In genomic region chr5:120145371-120146050, GRCm38 (mm10) we compare ENCODE assay signal across 13 mouse cellular contexts. TPM values are rescaled to one million over a fixed set of nuclear protein-coding genes. Genes with fewer than 3 reads are reported as not detected.
DNase-seq lines count a peak whose midpoint lies in the region; ATAC-seq lines count a peak whose summit lies in the region.
"Had no signal": no experiment of that assay in that cellular context is flagged by ENCODE, and none has a peak within 500 bp of the region (broad histone marks: within the 10 kb centered on the region; RNA-seq: fewer than 3 reads in every experiment).

No protein-coding gene starts in this region.

- intact Hi-C loops in left cerebral cortex, postnatal 25 days (cut with DNase I) = loop anchor here (2.0 to 5.0 kb wide), 2 partner anchors 295 to 312 kb away; no protein-coding TSS in a partner anchor

- H3K4me1 ChIP-seq in forebrain, embryonic 12.5 days = peaks cover 18% of the 10 kb centered on the region
- no peaks in the 10 kb centered on the region for H3K4me1 ChIP-seq in hindbrain, embryonic 11.5 days (replicated peaks; ENCODE audit: control insufficient read depth, insufficient read depth, low read length)
- H3K4me1 ChIP-seq in midbrain, embryonic 12.5 days = peaks cover 21% of the 10 kb centered on the region
- H3K4me1 ChIP-seq in neural tube, embryonic 14.5 days (ENCODE audit: control insufficient read depth, insufficient read depth, low read length) = peaks cover 11% of the 10 kb centered on the region; the same call in 1 of the 2 replicates

- no peak for DNase-seq in hindbrain, embryonic 11.5 days (ENCODE audit: low spot score)
- no peak for DNase-seq in liver
- DNase-seq in left cerebral cortex, postnatal 25 days (ENCODE audit: low spot score in 2 of 2) = no peak
- DNase-seq: kidney, adult 2 months; thymus, postnatal 25 days had no signal

- no peaks in the 10 kb centered on the region for H3K27me3 ChIP-seq in forebrain, embryonic 12.5 days
- H3K27me3 ChIP-seq in hindbrain, embryonic 11.5 days (ENCODE audit: control insufficient read depth, insufficient read depth, low read length) = no peaks in the 10 kb centered on the region
- H3K27me3 ChIP-seq in midbrain, embryonic 12.5 days = peaks cover 86% of the 10 kb centered on the region
- H3K27me3 ChIP-seq in neural tube, embryonic 14.5 days (ENCODE audit: control insufficient read depth, insufficient read depth, low read length) = no peaks in the 10 kb centered on the region
- H3K27me3 ChIP-seq: limb, embryonic 12.5 days; liver, embryonic 15.5 days had no signal

- peaks cover 38% of the 10 kb centered on the region for H3K36me3 ChIP-seq in forebrain, embryonic 12.5 days (replicated peaks)
- 0 out of 2 replicates have a peak, but pooled peaks cover 3% of the 10 kb centered on the region for H3K36me3 ChIP-seq in hindbrain, embryonic 11.5 days (ENCODE audit: control insufficient read depth, insufficient read depth, low read length)
- peaks cover 17% of the 10 kb centered on the region for H3K36me3 ChIP-seq in midbrain, embryonic 12.5 days
- H3K36me3 ChIP-seq in neural tube, embryonic 14.5 days (ENCODE audit: control insufficient read depth, insufficient read depth, low read length) = 0 out of 2 replicates have a peak, but pooled peaks cover under 1% of the 10 kb centered on the region

- H3K9ac ChIP-seq in forebrain, embryonic 12.5 days = no peak overlapping the region
- H3K9ac ChIP-seq in hindbrain, embryonic 11.5 days (ENCODE audit: low read depth, low read length) = peak overlapping the region; percentile 23; the same call in 1 of the 2 replicates
- H3K9ac ChIP-seq in midbrain, embryonic 12.5 days (replicated peaks) = peak overlapping the region; percentile 32
- peak overlapping the region; percentile 42 for H3K9ac ChIP-seq in neural tube, embryonic 14.5 days (replicated peaks; ENCODE audit: low read depth, low read length)
- H3K9ac ChIP-seq: limb, embryonic 12.5 days; liver, embryonic 15.5 days had no signal

- 31% methylated on average over 19 of the region's 19 CpGs for WGBS in forebrain, embryonic 12.5 days
- 67% methylated on average over 19 of the region's 19 CpGs for WGBS in hindbrain, embryonic 11.5 days
- WGBS in midbrain, embryonic 12.5 days = 19% methylated on average over 19 of the region's 19 CpGs
- WGBS in neural tube, embryonic 14.5 days = 48% methylated on average over 19 of the region's 19 CpGs

- H3K4me3 ChIP-seq in forebrain, embryonic 12.5 days (replicated peaks) = no peak overlapping the region
- H3K4me3 ChIP-seq in hindbrain, embryonic 11.5 days (ENCODE audit: low read depth, low read length) = no peak overlapping the region
- H3K4me3 ChIP-seq in midbrain, embryonic 12.5 days = peak overlapping the region; percentile 25; the same call in 1 of the 2 replicates
- H3K4me3 ChIP-seq in neural tube, embryonic 14.5 days (ENCODE audit: low read depth, low read length) = no peak overlapping the region
- H3K4me3 ChIP-seq: left cerebral cortex, adult 2 months; limb, embryonic 12.5 days; liver, embryonic 15.5 days had no signal

- H3K4me2 ChIP-seq in forebrain, embryonic 12.5 days = 0 out of 2 replicates have a peak overlapping the region, but pooled peaks have one; percentile 6
- no peak overlapping the region for H3K4me2 ChIP-seq in hindbrain, embryonic 11.5 days (replicated peaks; ENCODE audit: low read depth, low read length)
- peak overlapping the region; percentile 42 for H3K4me2 ChIP-seq in midbrain, embryonic 12.5 days (replicated peaks)
- peak overlapping the region; percentile 20; the same call in 1 of the 2 replicates for H3K4me2 ChIP-seq in neural tube, embryonic 14.5 days (ENCODE audit: low read depth, low read length)
- H3K4me2 ChIP-seq: limb, embryonic 12.5 days; liver, embryonic 15.5 days had no signal

- no peaks in the 10 kb centered on the region for H3K9me3 ChIP-seq in forebrain, embryonic 12.5 days
- no peaks in the 10 kb centered on the region for H3K9me3 ChIP-seq in hindbrain, embryonic 11.5 days (ENCODE audit: control insufficient read depth, low read length)
- no peaks in the 10 kb centered on the region for H3K9me3 ChIP-seq in midbrain, embryonic 12.5 days
- H3K9me3 ChIP-seq in neural tube, embryonic 14.5 days (ENCODE audit: control insufficient read depth, low read length) = no peaks in the 10 kb centered on the region
- H3K9me3 ChIP-seq: limb, embryonic 12.5 days; liver, embryonic 15.5 days had no signal

- H3K27ac ChIP-seq in forebrain, embryonic 12.5 days = peak overlapping the region; percentile 61; the same call in 1 of the 2 replicates
- H3K27ac ChIP-seq in hindbrain, embryonic 11.5 days (ENCODE audit: low read depth, low read length) = peak overlapping the region; percentile 73
- peak overlapping the region; percentile 80 for H3K27ac ChIP-seq in midbrain, embryonic 12.5 days (replicated peaks)
- peak overlapping the region; percentile 83 for H3K27ac ChIP-seq in neural tube, embryonic 14.5 days (ENCODE audit: low read depth, low read length)
- H3K27ac ChIP-seq: left cerebral cortex, adult 2 months; limb, embryonic 12.5 days; liver, embryonic 15.5 days had no signal

- no peak; the same call in none of the 2 replicates for ATAC-seq in forebrain, embryonic 12.5 days (ENCODE audit: low FRiP score)
- 0 out of 2 replicates have a peak, but pooled peaks have one; percentile 6 for ATAC-seq in hindbrain, embryonic 11.5 days (ENCODE audit: low FRiP score)
- peak; percentile 65; the same call in 1 of the 2 replicates for ATAC-seq in midbrain, embryonic 12.5 days (ENCODE audit: low FRiP score, low read depth)
- ATAC-seq in neural tube, embryonic 14.5 days (ENCODE audit: low read depth) = no peak; the same call in 1 of the 2 replicates
- ATAC-seq in erythroblast, adult 5-6 weeks (replicated peaks; ENCODE audit: low FRiP score, poor library complexity, severe bottlenecking) = no peak
- ATAC-seq: CD4-positive, CD25-positive, alpha-beta regulatory T cell, adult 4 months had no signal

RNA-seq across cellular contexts. Expression of gene Rbm19, which starts 29.2 kb away (rescaled TPM):
- 27.5 and 32.9 TPM in 2 replicates for polyA plus RNA-seq in forebrain, embryonic 12.5 days (2016; fragmentation: Nextera tagmentation; extraction: Ambion mirVana)
- polyA plus RNA-seq in hindbrain, embryonic 11.5 days (2014; fragmentation: Nextera tagmentation; extraction: Ambion mirVana) = 23.0 and 28.7 TPM in 2 replicates
- 26.7 and 29.5 TPM in 2 replicates for polyA plus RNA-seq in midbrain, embryonic 12.5 days (2016; fragmentation: Nextera tagmentation; extraction: Ambion mirVana)
- polyA plus RNA-seq in neural tube, embryonic 14.5 days (2014; fragmentation: Nextera tagmentation; extraction: Ambion mirVana) = 14.7 and 15.6 TPM in 2 replicates
- 10 to 100 TPM; 20.1 to 24.7 TPM for total RNA-seq in left cerebral cortex, postnatal 25 days (2021)
- total RNA-seq in erythroblast, adult 5-6 weeks (2015; ENCODE audit: low replicate concordance) = 2.1 and 4.0 TPM in 2 replicates
- 3.3 and 4.6 TPM in 2 replicates for total RNA-seq in erythroblast, adult 5-6 weeks (2017; ENCODE audit: low replicate concordance)

Comparison
In these comparisons a context has a peak if more than half of its experiments do, and no peak if none do; other contexts are left out.
1. ATAC-seq: peak in hindbrain, embryonic 11.5 days (single experiment) and midbrain, embryonic 12.5 days (single experiment); none in forebrain, embryonic 12.5 days (single experiment), neural tube, embryonic 14.5 days (single experiment) and erythroblast, adult 5-6 weeks (single experiment).
2. Peak in every context shown above with its lines, with median percentiles within 50 percentile points of each other: H3K27ac ChIP-seq.